Mouse (Mus musculus): ENCODE data around the gene Vkorc1l1. TPM values are rescaled to one million over a fixed set of nuclear protein-coding genes. Genes with fewer than 3 reads are reported as not detected.
A peak's percentile ranks its signal among the peaks of the same experiment; 100 is the strongest.
"Not testable (repeated sequence)": the region's sequence is repeated elsewhere in the genome, so short reads cannot be mapped to it uniquely, and the experiment has no call there.

Gene Vkorc1l1
- 10 to 100 TPM; 18.5 to 19.9 TPM for total RNA-seq (2021)

DNA sequence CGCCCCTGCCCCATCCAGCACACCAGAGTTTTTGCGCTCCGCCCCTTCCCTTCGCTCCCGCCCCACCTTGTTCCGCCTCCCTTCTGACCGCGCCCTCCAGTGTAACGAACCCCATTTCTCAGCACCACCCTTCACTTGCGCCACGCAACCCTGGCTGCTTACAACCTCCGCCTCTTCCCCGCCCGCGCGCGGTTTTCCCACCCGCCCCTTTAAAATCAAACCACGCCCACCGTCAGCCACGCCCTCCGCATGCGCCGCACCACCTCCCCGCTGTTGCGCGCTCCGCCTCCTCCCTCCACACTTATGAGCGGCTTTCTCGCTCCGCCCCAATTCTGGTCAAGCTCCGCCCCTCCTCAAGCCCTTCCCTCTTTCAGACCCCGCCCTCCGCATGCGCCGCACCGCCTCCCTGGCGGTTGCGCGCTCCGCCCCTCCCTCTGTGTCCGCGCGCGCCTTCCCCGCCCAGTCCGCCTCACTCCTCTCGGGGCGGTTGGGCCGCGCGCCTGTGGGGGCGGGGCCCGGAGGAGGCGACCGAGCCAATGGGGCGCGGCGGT lies at the start of gene Vkorc1l1:
TSS of gene Vkorc1l1 (plus strand) at position 476 of the 551 bp plus-strand sequence.
- DNase-seq = peak; percentile 98 to 99
- intact Hi-C loops (cut with DNase I) = loop anchor here (2.0 kb wide), 1 partner anchor 33 kb away; the partner anchor contains the start of gene Nupr1l

DNA sequence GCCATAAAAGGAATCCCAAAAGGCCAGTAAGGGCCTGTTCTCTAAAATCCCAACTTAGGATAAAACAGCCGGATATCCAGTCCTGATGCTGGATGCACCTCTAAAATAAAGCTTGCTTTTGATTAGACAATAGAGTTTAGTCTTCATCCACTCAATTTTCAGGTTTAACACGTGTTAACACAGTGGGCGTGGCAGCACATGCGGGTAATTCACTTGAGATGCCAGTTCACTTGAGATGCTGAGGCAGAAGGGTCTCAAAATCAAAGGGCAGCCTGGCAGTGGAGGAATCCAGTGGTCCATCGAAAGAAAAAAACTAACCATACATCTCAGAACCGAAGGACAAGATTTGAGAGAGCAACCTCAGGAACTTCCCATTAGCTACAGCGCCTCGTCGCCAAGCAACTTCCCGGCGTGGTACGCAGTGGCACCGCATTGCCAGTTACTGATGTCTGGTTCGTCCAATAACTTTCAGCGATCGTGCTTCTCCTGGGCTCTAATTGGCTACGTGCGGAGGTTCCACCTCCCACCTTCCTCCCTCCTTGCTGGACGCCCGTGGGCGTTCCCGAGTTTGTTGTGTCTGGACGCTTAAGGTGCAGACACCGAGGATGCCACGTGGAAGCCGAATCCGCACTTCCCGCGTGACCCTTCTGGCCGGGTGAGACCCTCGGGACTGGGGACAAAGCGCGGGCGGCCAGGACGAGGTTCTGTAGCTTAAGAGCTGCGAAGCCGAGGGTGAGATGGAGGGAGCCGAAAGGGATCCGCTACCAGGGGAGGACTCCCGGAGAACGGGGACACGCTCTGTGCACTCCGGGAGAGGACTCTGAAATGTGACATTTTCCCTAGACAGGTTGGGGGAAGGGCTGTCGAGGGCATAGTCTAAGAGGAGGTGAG lies 46.3 kb upstream of the Vkorc1l1 start, which contains the start of gene Zbed5:
TSS of gene Zbed5 (plus strand) at position 526 of the 891 bp plus-strand sequence.
- intact Hi-C loops (cut with DNase I) = no loop called here
- DNase-seq = peak; percentile 92 to 94

DNA sequence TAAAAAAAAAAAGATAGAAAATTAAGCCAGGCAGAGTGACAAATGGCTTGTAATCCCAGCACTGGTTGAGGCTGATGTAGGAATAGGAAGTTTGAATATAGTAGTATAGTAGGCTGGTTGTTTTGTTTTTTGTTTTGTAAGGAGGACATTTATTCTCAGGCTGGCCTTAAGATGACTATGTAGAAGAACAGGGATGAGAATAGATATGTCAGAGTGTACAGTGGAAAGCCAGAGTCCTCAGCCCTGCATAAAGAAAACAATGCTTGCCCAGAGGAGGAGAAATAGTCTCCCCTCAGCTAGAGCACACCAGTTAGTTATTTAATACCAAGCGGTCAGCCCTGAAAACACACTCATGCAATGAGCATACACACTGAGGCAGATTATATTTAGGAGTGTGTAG lies 43.3 kb upstream of the Vkorc1l1 start, which contains the start of gene Phkg1:
TSS of gene Phkg1 (minus strand) at position 101 of the 400 bp plus-strand sequence.
- intact Hi-C loops (cut with DNase I) = no loop called here
- no peak for DNase-seq

DNA sequence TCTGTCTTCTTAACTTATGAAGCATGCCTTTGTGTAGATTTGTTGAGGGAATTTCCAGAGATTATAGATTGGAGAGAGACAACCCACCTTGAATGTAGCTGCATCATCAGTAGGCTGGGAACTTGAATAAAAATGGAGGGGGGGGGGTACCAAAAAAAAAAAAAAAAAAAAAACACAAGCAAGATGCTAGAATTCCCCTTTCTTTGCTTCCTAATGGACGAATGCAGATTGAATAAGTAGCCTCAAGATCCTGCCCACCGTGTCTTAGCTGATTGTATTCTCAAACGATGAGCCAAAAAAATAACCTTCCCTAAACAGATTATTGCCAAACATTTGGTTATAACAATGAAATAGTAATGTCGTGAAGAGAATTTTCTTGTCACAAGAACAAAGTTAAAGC lies 34.0 kb upstream of the Vkorc1l1 start:
- intact Hi-C loops (cut with DNase I) = loop anchor here (2.0 kb wide), 1 partner anchor 33 kb away; the partner anchor contains the start of gene Vkorc1l1

DNA sequence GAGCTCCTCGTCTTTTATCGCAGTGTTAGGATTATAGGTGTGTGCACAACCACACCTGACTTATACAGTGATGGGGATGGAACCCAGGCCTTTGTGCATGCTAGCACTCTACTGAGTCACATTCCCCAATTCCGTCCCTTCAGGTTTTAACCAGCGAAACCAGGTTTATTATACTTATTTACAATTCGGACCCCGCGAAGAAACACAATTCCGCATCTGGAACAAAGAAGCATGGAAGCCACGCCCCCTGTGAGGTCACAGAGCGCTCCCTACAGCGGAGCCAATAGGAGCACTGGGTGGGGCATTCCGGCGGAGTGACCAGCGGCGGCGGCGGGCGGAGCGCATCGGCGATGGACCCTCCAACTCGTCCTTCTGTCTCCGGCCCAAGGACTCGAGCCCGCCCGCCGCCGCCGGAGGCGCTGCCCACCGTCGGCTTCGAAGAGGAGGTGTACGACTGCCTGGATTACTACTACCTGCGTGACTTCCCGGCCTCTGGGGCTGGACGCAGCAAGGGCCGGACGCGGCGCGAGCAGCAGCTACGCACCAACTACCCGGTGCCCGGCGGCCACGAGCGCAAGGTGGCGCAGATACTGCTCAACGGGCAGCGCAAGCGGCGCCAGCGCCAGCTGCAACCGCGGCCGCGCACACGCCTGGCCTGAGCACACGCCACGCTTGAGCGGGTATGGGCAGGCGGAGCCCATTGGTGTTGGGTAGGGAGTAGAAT lies 33.4 kb upstream of the Vkorc1l1 start, which contains the start of gene Nupr1l:
TSS of gene Nupr1l (plus strand) at position 299 of the 724 bp plus-strand sequence.
- DNase-seq = peak; percentile 92 to 93
- intact Hi-C loops (cut with DNase I) = loop anchor here (2.0 kb wide), 1 partner anchor 32 kb away; the partner anchor contains the start of gene Vkorc1l1

More for the DNA sequence above, 34.0 kb upstream of the Vkorc1l1 start:
- DNase-seq = no peak

DNA sequence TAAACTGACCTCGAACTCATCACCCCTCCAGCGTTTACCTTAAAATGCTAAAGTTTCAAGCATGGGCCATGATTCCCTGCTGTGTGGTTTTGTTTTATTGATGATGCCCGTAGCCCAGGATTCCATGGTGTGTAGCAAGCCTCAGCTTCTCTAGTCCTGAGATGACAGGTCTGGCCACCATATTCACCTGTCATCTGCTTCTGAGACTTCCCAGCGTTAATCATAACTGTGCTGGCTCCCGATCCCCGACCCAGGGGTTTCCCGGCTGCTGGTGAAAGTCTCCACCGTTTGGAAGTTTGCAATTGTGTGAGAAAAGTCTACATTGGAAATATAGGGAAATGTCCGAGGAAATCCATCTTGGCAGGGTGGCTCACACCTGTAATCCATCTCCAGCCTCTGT lies 32.6 kb upstream of the Vkorc1l1 start:
- no peak for DNase-seq
- intact Hi-C loops (cut with DNase I) = loop anchor here (2.0 kb wide), 1 partner anchor 32 kb away; the partner anchor contains the start of gene Vkorc1l1

DNA sequence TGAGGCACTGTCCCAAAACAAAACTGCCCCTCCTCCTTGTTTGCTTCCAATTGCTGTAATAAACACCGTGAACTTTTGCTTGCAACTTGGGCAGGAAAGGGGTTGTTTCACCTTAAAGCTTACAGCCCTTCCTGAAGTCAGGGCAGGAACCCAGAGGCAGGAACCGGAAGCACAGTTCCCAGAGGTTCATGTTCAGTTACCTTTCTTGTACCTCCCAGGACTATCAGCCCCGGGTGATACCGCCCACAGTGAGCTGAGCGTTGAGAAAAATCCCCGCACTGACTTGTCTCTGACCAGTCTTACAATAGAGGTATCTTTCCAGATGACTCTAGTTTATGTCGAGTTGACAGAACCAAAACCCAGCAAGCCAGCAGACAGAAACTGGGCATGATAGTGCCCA lies 32.2 kb upstream of the Vkorc1l1 start:
- DNase-seq = no peak
- intact Hi-C loops (cut with DNase I) = loop anchor here (2.0 kb wide), 1 partner anchor 31 kb away; the partner anchor contains the start of gene Vkorc1l1

DNA sequence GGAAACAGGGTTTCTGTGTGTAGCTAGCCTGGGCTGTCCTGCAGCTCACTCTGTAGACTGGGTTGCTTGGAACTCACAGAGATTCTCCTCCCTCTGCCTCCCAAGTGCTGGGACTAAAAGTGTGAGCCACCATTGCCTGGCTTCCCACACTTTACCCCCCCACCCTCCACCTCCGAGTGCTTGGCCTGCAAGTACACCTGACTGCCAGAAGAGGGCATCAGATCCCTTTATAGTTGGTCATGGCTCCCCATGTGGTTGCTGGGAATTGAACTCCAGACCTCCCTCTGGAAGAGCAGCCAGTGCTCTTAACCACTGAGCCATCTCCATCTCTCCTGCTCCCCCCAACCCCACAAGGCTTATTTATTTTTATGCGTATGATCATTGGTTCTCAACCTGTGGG lies 27.7 kb upstream of the Vkorc1l1 start:
- intact Hi-C loops (cut with DNase I) = no loop called here
- DNase-seq = peak; percentile 9 to 26

DNA sequence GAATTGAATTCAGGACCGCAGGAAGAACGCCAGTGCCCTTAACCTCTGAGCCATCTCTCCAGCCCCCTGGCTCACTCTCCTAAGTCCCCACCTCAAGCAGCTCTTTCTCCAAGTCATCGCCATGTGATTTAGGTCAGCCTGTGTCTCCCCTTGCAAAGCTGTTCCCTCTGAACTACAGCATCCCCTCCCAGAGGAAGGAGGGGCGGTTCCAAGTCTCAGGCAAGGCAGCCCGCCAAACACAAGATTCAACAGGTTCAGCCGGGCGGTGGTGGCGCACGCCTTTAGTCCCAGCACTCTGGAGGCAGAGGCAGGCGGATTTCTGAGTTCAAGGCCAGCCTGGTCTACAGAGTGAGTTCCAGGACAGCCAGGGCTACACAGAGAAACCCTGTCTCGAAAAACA lies 26.3 kb upstream of the Vkorc1l1 start:
- intact Hi-C loops (cut with DNase I); DNase-seq: not testable (repeated sequence)

DNA sequence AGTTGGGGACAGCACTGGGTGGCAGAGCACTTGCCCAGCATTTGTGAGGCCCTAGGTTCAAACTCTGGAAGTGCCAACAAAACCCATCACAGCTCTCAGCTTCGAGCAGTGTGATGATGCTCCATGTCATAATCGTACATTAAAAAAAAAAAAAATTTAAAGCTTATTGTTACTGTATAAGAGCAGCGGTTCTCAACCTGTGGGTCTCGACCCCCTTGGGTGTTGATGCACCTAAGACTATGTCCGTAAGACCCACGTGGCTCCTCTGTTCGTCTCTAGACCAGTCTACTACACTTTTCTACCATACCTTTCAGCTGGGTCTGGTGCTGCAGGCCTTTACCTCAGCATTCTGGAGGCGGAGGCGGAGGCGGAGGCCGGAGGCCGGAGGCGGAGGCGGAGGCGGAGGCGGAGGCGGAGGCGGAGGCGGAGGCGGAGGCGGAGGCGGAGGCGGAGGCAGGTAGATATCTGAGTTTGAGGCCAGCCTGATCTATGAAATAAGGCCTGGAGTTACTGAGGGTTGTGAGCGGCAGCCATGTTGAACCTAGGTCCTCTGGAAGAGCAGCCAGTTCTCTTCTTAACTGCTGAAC lies 23.6 kb upstream of the Vkorc1l1 start:
- intact Hi-C loops (cut with DNase I) = no loop called here
- DNase-seq = no peak

DNA sequence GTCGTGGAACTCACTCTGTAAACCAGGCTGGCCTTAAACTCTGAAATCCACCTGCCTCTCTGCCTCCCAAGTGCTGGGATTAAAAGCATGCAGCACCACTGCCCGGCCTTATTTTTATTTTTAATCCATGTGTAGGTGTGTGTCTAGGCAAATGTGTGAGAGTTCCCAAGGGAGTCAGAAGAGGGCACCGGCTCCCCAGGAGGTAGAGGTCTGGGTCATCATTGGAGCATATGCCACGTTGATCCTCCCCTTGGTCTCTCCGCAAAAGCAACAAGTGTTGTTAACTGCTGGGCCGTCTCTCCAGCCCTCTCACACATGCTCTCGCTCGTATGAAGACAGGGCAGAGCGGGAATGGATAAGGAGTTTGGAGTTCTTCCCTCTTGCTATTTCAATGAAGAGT lies 23.0 kb upstream of the Vkorc1l1 start:
- intact Hi-C loops (cut with DNase I) = no loop called here
- no peak for DNase-seq

DNA sequence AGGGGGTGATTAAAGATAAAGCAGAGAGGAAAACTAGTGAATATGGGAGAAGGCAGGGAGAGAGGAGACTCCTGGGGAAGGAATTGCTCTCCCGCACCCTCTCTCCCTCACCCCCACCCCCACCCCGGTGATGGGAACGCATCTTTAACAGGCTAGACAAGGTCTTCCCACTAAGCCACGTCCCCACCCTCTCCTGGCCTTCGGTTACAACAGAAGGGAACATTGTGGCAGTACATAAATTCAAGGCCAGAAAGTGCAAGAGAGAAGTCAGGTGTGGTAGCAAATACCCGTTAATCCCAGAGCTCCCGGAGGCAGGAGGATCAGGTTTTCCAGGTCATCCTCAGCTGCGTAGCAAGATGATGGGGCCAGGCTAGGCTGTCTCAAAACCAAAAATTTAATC lies 22.4 kb upstream of the Vkorc1l1 start:
- intact Hi-C loops (cut with DNase I) = no loop called here
- DNase-seq = no peak

DNA sequence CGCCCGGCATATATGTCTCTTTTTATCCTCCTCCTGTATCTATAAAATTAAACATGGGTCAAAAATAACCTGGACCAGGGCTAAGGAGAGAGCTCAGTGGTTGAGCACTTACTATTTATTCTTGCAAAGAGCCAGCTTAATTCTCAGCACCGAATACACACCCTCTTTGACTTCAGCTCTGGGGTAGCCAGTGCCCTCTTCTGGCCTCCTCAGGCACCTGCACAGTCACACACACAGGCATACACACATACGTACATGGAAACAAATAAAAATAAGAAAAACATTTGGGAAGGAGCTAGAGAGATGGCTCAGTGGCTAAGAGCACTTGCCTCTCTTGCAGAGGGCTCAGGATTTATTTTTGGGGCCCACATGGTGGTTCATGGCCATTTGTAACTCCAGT lies 19.8 kb upstream of the Vkorc1l1 start:
- no peak for DNase-seq

DNA sequence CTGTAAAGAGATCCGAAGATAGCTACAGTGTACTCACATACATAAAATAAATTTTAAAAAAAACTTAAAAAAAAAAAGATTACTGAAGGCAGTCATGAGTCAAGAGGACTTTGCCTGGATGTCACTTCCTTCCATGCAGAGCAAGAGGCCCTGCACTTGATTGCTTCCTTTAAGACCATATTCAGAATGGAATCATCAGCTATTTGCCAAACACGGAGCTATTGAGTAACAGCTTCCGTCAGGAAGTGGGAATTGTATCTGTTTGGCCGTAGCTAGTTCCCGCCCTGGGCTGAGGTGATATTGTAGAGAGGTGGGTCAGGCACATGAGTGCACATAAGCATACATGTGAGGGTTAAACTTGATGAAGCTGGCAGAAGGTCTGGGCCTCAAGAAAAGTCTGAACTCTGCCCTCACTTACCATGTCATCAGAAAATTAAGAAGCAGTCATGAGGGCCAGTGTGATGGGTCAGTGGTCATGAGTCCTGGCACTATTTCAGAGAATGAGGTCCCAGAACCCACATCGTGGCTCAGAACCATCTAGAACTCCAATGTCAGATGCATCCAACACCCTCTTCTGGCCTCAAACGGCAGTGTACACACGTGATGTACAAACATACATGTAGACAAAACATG lies 16.8 kb upstream of the Vkorc1l1 start:
- intact Hi-C loops (cut with DNase I) = no loop called here

More for the DNA sequence above, 19.8 kb upstream of the Vkorc1l1 start:
- intact Hi-C loops (cut with DNase I) = no loop called here

DNA sequence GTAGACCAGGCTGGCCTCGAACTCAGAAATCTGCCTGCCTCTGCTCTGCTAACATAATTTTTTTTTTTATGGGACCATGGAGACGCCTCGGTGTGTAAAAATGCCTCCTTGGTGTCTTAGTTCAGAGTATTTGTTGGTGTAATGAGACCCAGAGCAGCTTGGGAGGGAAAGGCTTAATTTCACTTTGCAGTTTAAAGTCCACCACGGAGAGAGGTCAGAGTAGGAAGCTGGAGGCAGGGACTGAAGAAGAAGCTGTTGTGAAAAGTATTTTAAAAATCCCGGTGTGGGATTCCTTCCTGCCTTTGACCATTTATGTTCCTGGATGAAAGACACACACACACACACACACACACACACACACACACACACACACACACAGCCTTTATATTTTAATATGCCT lies 15.8 kb upstream of the Vkorc1l1 start:
- DNase-seq = no peak
- intact Hi-C loops (cut with DNase I) = no loop called here

More for the DNA sequence above, 16.8 kb upstream of the Vkorc1l1 start:
- DNase-seq = no peak

DNA sequence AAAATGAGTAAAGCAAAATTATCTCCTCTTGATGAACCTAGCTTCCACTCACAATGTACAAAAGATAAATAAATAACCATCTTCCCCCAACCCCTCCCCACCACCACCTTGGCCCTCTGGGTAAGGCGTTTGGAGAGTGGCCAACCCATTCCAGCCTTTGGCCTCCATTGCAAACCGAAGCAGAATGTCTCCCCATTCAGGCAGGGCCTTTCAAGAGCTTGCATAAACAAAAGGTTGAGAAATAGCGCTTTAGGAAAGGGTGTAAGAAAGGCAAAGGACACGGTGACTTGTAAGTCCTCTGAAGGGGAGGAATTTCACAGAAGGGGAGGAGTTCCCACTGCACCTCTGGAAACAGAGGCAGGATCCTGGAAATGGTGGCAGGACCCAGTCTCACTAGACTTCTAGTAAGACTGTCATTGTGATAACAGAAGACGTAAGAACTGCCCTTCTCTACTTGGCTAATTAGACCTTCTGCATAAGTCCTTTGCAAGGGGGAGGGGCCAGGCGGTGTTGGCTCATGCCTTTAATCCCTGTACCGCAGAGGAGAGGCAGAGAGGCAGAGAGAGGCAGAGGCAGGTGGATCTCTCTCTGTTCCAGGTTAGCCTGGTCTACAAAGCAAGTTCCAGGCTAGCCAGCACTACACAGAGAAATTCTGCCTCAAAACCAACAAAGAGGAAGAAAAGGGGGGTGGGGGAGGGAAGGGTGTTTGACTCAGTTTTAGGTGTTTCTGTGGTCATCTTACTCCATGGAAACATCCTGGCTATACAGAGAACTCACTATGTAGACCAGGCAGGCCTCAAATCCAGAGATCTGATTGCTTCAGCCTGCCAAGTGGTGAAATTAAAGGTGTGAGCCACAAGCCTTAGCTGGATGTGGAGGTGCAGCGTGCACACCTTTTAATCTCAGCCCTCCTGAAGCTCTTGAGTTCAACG lies 11.6 kb upstream of the Vkorc1l1 start:
- no peak for DNase-seq
- intact Hi-C loops (cut with DNase I) = no loop called here

DNA sequence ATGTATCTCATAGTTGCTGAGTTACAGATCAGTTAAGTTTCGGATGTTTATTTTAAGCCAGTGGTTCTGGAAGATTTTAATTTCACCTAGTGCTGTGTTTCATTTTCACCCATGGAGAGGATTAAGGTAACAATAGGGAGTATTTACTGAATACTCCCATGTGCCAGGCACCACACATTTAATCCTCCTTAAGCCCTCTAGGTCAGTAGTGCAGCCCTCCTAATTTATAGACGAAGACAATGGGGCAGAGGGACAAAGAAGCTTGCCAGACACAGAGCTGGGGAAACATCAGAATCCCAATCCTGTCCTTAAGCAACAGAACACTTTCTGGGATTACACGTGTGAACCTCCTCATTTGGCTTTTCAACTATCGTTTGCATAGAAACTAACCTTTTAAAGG lies 4.8 kb upstream of the Vkorc1l1 start:
- intact Hi-C loops (cut with DNase I) = no loop called here
- DNase-seq = no peak

DNA sequence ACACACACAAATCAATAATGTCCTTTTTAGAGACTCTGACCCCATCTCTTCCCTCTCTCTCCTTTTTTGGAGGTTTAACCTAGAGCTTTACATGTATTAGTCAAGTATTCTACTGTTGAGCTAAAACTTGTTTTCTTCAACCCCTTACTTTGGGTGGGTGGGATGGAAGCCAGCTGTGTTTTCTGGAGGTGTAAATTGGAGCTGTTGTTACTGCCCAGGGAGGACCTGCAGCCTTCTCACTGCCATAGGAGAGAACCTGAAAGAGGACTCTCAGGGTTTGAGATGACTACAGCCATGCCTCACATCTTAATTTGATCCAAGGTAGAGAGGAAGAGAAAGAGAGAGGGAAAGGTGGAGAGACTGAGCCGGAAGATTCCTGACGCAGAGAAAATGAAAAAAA lies 1.5 kb upstream of the Vkorc1l1 start:
- intact Hi-C loops (cut with DNase I) = loop anchor here (2.0 kb wide), 1 partner anchor 31 kb away; the partner anchor contains the start of gene Nupr1l
- DNase-seq = peak in 1 of 2 experiments; percentile 9

Measured in heart, postnatal 10 days (tissue).